Mouse (Mus musculus) brain, embryonic 14.5 days (tissue): ENCODE measurements at regions not wholly inside any gene's neighbourhood (a gene's known extent, or its start where the extent isn't known, plus 50 kb on each side); places are given as distances from the start of the nearest gene placed in this dataset.

Experiments
- DNase-seq: peaks from one replicate; pipeline ENCODE4 v3.0.0-alpha.2; 2011; ENCODE audit warnings: low read depth
- CTCF ChIP-seq: fragments of 200-500 bp; IDR thresholded peaks from 2 replicates; pipeline ENCODE4 v1.5.1; 2012; ENCODE audit warnings: inconsistent platforms, mild to moderate bottlenecking, moderate library complexity, borderline replicate concordance; ENCODE audit not compliant: insufficient read depth, insufficient read length; ENCODE audit errors: extremely low read depth
- POLR2A ChIP-seq: fragments of 200-500 bp; IDR thresholded peaks from 2 replicates; pipeline ENCODE4 v1.6.1; 2012; ENCODE audit warnings: mild to moderate bottlenecking, inconsistent platforms, borderline replicate concordance; ENCODE audit not compliant: poor library complexity, insufficient read depth, insufficient read length, severe bottlenecking; ENCODE audit errors: extremely low read depth

- DNase-seq = peak; percentile 57
- no peak for TF ChIP-seq POLR2A
- TF ChIP-seq CTCF = no peak
Observed at GRCm38 (mm10) chr13:37290636-37291035, 54.4 kb upstream of the Ly86 start.

- DNase-seq = no peak
- TF ChIP-seq POLR2A (no peak), CTCF (no peak)
Observed at GRCm38 (mm10) chr13:37288993-37289392, 56.0 kb upstream of the Ly86 start.

- no peak for DNase-seq
- TF ChIP-seq CTCF (no peak), POLR2A (no peak)
Observed at GRCm38 (mm10) chr13:37282515-37282914, 62.5 kb upstream of the Ly86 start.

GRCm38 (mm10) chr13:37279078-37279789, 65.8 kb upstream of the Ly86 start:
- no peak for TF ChIP-seq POLR2A
- TF ChIP-seq CTCF = no peak

GRCm38 (mm10) chr13:37249581-37250461, 95.2 kb upstream of the Ly86 start:
- DNase-seq = peak; percentile 52
- no peak for TF ChIP-seq POLR2A

More at GRCm38 (mm10) chr13:37279078-37279789, 65.8 kb upstream of the Ly86 start:
- no peak for DNase-seq

- no peak for TF ChIP-seq CTCF
- TF ChIP-seq POLR2A = no peak
- no peak for DNase-seq
Observed at GRCm38 (mm10) chr13:37248741-37249140, 96.3 kb upstream of the Ly86 start.

- TF ChIP-seq CTCF = no peak
- no peak for TF ChIP-seq POLR2A
- DNase-seq = peak; percentile 81
Observed at GRCm38 (mm10) chr13:37240048-37240447, 105.0 kb upstream of the Ly86 start.

- no peak for DNase-seq
- no peak for TF ChIP-seq POLR2A
- TF ChIP-seq CTCF = no peak
Observed at GRCm38 (mm10) chr13:37237285-37237684, 107.7 kb upstream of the Ly86 start.

- DNase-seq = no peak
- TF ChIP-seq CTCF = no peak
- TF ChIP-seq POLR2A = no peak
Observed at GRCm38 (mm10) chr13:37225834-37226233, 119.2 kb upstream of the Ly86 start.

GRCm38 (mm10) chr13:37220436-37220835, 124.6 kb upstream of the Ly86 start:
- TF ChIP-seq POLR2A (no peak), CTCF (no peak)
- DNase-seq = peak; percentile 41

GRCm38 (mm10) chr13:37218596-37218995, 126.4 kb upstream of the Ly86 start:
- TF ChIP-seq POLR2A = no peak
- no peak for TF ChIP-seq CTCF
- no peak for DNase-seq
